Mouse (Mus musculus) olfactory bulb, adult 2 months (tissue): ENCODE data around the gene Dennd5a.

ENCODE experiments used
- CTCF ChIP-seq: fragments of 200-500 bp; IDR thresholded peaks from 2 replicates; pipeline ENCODE4 v1.5.1; 2012; ENCODE audit warnings: low read depth, mild to moderate bottlenecking, low read length, moderate library complexity; ENCODE audit not compliant: insufficient read depth
- POLR2A ChIP-seq: fragments of 200-500 bp; IDR thresholded peaks from 2 replicates; pipeline ENCODE4 v1.6.1; 2012; ENCODE audit warnings: mild to moderate bottlenecking, low read depth, low read length, moderate library complexity; ENCODE audit not compliant: insufficient read depth

- no peak for TF ChIP-seq CTCF
- TF ChIP-seq POLR2A: no peak
These were observed 94.7 kb downstream of the Dennd5a start, which contains the start of gene Scube2 for GRCm38 (mm10) chr7:109865370-109866229.
